Mouse (Mus musculus) left cerebral cortex, adult 2 months (tissue): ENCODE results near the gene Zbtb25. TPM values are rescaled to one million over a fixed set of nuclear protein-coding genes. Genes with fewer than 3 reads are reported as not detected.

Source experiments
- DNase-seq, 2 experiments: peaks; one replicate each; pipeline ENCODE4 v3.0.0; 2021 to 2022; ENCODE audit warnings: low spot score in 2 of 2, mixed read lengths in 1 of 2; ENCODE audit errors: extremely low spot score in 1 of 2
- H3K27ac ChIP-seq: fragments of 200-600 bp; 2 replicates; pipeline ENCODE4 v1.8.1; 2022
- H3K4me3 ChIP-seq: fragments of 200-600 bp; 2 replicates; pipeline ENCODE4 v1.8.1; 2022
- CTCF ChIP-seq: fragments of 200-600 bp; IDR thresholded peaks from 2 replicates; pipeline ENCODE4 v1.8.1; 2022; ENCODE audit warnings: antibody characterized with exemption, mild to moderate bottlenecking, moderate library complexity
- intact Hi-C: fragments of 180-260 bp; cut with DNase I; formaldehyde crosslinking; loops from one replicate; pipeline ENCODE4 v1.15.1; 2025
- total RNA-seq, 2 experiments: library from RNA; stranded (reverse); gene quantifications; 2 replicates each; pipeline ENCODE4 v1.2.3; 2021

Gene Zbtb25
- total RNA-seq, 2 experiments from 2014 or later: 17.6 to 19.9 TPM

GRCm38 (mm10) chr12:76402991-76403885 is 33.8 kb upstream of the Zbtb25 start:
- H3K27ac ChIP-seq: peak overlapping the region; percentile 98
- peak overlapping the region; percentile 78 for H3K4me3 ChIP-seq
- DNase-seq: peak in 1 of 2 experiments; percentile 18
- intact Hi-C loops: loop anchor here (10.0 kb wide), 1 partner anchor 192 kb away; no protein-coding TSS in a partner anchor
- TF ChIP-seq CTCF: no peak

DNA sequence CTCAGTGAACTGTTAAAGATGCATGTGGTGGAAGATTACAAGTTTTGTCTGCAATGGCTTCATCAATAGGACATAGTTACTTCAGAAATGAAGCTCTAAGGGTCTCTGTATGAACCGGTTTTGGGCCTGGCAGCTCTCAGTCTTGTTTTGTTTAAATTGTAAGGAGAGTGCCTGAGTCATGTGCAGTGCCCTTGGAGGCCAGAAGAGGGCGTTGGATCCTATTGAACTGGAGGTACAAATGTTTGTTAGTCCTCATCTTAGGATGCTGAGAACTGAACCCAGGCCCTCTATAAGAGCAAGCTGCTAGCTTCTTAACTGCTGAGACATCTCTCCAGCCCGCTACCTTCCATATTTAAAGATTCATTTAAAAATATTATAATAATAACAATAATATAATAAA is 32.3 kb upstream of the Zbtb25 start:
- Histone ChIP-seq H3K27ac (no peak overlapping the region), H3K4me3 (no peak overlapping the region)
- intact Hi-C loops: loop anchor here (10.0 kb wide), 1 partner anchor 193 kb away; no protein-coding TSS in a partner anchor
- DNase-seq: no peak
- TF ChIP-seq CTCF: peak; percentile 23

- DNase-seq: no peak
Observed at GRCm38 (mm10) chr12:76397281-76397680, 27.9 kb upstream of the Zbtb25 start.

DNA sequence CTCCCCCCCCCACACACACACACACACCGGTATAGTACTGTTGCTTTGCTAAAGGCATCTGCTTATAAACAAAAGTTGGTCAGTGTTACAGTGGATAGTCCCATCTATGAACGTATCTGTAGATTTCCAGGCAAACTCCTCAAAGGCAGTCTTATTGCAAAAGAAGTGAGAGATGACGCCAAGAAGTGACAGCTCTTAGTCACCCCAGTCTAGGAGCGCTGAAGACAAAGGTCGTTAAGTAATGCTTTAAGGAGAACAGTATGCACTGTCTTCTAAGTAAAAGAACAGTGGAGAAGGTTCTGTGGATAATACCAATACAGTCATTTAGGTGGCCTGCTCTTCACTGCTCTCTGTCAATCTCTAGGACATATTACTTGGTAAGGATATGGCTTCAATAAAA is 23.6 kb upstream of the Zbtb25 start:
- no peak for DNase-seq
- TF ChIP-seq CTCF: no peak
- Histone ChIP-seq H3K27ac (no peak overlapping the region), H3K4me3 (no peak overlapping the region)
- intact Hi-C loops: no loop called here

More at GRCm38 (mm10) chr12:76397281-76397680, 27.9 kb upstream of the Zbtb25 start:
- intact Hi-C loops: no loop called here
- H3K27ac ChIP-seq: no peak overlapping the region
- TF ChIP-seq CTCF: no peak
- H3K4me3 ChIP-seq: no peak overlapping the region

DNA sequence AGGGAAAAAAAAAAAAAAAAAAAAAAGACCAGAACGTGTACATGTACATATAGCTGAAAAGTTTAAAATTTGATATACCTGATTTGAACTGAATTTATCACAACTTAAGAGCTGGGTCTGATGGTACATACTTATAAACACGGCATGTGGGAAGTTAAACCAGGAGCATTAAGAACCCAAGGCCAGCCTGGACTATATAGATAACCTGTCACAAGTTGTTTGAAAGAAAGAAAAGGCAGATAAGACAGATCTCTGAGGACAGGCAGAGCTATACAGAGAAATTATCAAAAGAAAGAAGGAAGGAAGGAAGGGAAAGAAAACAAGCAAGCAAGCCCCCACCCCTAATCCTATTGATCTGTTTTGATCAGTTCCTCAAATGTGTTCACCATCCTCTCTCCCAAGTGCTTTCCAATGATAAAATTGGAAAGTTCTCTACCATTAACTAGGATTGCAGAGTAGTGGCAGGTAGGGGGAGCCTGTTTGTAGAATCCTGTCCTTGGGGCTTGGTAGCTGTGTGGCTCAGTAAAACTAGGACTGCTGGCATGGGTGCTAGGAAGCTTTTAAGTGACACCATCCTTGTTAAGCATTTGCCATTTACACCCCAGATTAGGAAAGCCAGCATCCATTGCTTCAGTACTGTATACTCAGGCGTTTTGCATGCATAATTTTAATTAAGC is 22.3 kb upstream of the Zbtb25 start:
- intact Hi-C loops: no loop called here
- Histone ChIP-seq H3K4me3 (no peak overlapping the region), H3K27ac (no peak overlapping the region)
- no peak for DNase-seq
- TF ChIP-seq CTCF: no peak; the same call in 1 of the 2 replicates

DNA sequence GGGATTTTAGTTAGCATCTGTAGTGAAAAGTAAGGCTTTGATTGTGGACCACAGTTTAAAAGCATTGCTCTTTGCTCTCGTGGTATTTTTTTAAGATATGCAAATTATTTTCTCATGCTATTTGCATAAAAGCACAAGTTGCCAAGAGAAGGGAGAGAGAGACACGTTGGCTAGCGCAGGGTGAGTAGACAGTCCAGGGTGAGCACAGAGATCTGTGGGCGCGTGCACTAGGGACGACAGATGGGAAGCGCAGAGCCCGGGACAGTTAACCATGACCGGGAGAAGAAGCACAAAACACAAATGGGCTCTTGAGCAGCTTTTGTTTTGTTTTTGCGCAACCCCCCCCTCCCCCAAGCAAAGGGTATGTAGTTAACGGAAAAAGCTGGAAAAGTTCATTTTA is 19.4 kb upstream of the Zbtb25 start:
- H3K27ac ChIP-seq: no peak overlapping the region
- H3K4me3 ChIP-seq: no peak overlapping the region
- no peak for DNase-seq
- no peak for TF ChIP-seq CTCF
- intact Hi-C loops: loop anchor here (5.0 kb wide), 1 partner anchor 84 kb away; no protein-coding TSS in a partner anchor

DNA sequence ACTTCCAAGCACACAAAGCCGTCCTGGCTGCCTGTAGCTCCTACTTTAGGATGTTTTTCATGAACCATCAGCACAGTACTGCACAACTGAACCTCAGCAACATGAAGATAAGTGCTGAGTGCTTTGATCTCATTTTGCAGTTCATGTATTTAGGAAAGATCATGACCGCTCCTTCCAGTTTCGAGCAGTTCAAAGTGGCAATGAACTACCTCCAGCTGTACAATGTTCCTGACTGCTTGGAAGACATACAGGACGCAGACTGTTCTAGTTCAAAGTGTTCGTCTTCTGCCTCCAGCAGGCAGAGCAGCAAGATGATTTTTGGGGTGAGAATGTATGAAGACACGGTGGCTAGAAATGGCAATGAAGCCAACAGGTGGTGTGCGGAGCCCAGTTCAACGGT is 15.9 kb upstream of the Zbtb25 start:
- DNase-seq: no peak
- no peak overlapping the region for H3K27ac ChIP-seq
- intact Hi-C loops: loop anchor here (5.0 kb wide), 1 partner anchor 87 kb away; no protein-coding TSS in a partner anchor
- no peak overlapping the region for H3K4me3 ChIP-seq
- no peak for TF ChIP-seq CTCF

GRCm38 (mm10) chr12:76380151-76380550 is 10.7 kb upstream of the Zbtb25 start:
- no peak for DNase-seq
- H3K4me3 ChIP-seq: no peak overlapping the region
- H3K27ac ChIP-seq: no peak overlapping the region
- intact Hi-C loops: no loop called here
- TF ChIP-seq CTCF: no peak

GRCm38 (mm10) chr12:76378556-76378955 is 9.2 kb upstream of the Zbtb25 start:
- intact Hi-C loops: no loop called here
- Histone ChIP-seq H3K4me3 (no peak overlapping the region), H3K27ac (no peak overlapping the region)
- DNase-seq: no peak
- no peak for TF ChIP-seq CTCF

GRCm38 (mm10) chr12:76377726-76378125 is 8.3 kb upstream of the Zbtb25 start:
- no peak for TF ChIP-seq CTCF
- H3K27ac ChIP-seq: no peak overlapping the region
- no peak for DNase-seq
- H3K4me3 ChIP-seq: no peak overlapping the region
- intact Hi-C loops: no loop called here

- TF ChIP-seq CTCF: no peak
- H3K4me3 ChIP-seq: no peak overlapping the region
- H3K27ac ChIP-seq: no peak overlapping the region
- intact Hi-C loops: no loop called here
- DNase-seq: no peak
Observed at GRCm38 (mm10) chr12:76377059-76377458, 7.7 kb upstream of the Zbtb25 start.

- Histone ChIP-seq H3K4me3 (no peak overlapping the region), H3K27ac (no peak overlapping the region)
- no peak for DNase-seq
- peak; percentile 69 for TF ChIP-seq CTCF
- intact Hi-C loops: no loop called here
Observed at GRCm38 (mm10) chr12:76376649-76377048, 7.2 kb upstream of the Zbtb25 start.
